Mouse (Mus musculus) liver, embryonic 11.5 days (tissue): Measurements from ENCODE around the gene Arl6ip1. TPM values are rescaled to one million over a fixed set of nuclear protein-coding genes. Genes with fewer than 3 reads are reported as not detected.

Source experiments
- ATAC-seq: fragments of 200-750 bp; cut with Nextera tagmentation; replicated peaks from 2 replicates; pipeline ENCODE4 v1.8.0; 2017; ENCODE audit warnings: moderate number of reproducible peaks, mild to moderate bottlenecking, moderate TSS enrichment, moderate library complexity; ENCODE audit not compliant: low FRiP score
- DNase-seq: peaks from one replicate; pipeline ENCODE4 v3.0.0-alpha.2; 2017; ENCODE audit warnings: low spot score
- H3K27ac ChIP-seq: fragments of 300-500 bp; sonication (generic); 2 replicates; pipeline ENCODE4 v1.5.1; 2014; ENCODE audit warnings: mild to moderate bottlenecking, low read depth, low read length, control low read depth
- H3K27me3 ChIP-seq: fragments of 300-500 bp; sonication (generic); replicated peaks from 2 replicates; pipeline ENCODE4 v1.6.1; 2014; ENCODE audit warnings: low read length, mixed read lengths; ENCODE audit not compliant: control insufficient read depth, insufficient read depth
- H3K36me3 ChIP-seq: fragments of 300-500 bp; sonication (generic); 2 replicates; pipeline ENCODE4 v1.6.1; 2014; ENCODE audit warnings: mild to moderate bottlenecking, low read length, moderate library complexity, mixed read lengths; ENCODE audit not compliant: control insufficient read depth, insufficient read depth
- H3K4me1 ChIP-seq: fragments of 300-500 bp; sonication (generic); replicated peaks from 2 replicates; pipeline ENCODE4 v1.6.1; 2014; ENCODE audit warnings: low read length, mixed read lengths; ENCODE audit not compliant: control insufficient read depth, insufficient read depth
- H3K4me2 ChIP-seq: fragments of 300-500 bp; sonication (generic); 2 replicates; pipeline ENCODE4 v1.6.1; 2014; ENCODE audit warnings: mild to moderate bottlenecking, control low read depth, moderate library complexity
- H3K4me3 ChIP-seq: fragments of 300-500 bp; sonication (generic); 2 replicates; pipeline ENCODE4 v1.5.1; 2014; ENCODE audit warnings: low read depth, low read length, control low read depth
- H3K9ac ChIP-seq: fragments of 300-500 bp; sonication (generic); 2 replicates; pipeline ENCODE4 v1.6.1; 2014; ENCODE audit warnings: low read depth, low read length, control low read depth
- H3K9me3 ChIP-seq: fragments of 300-500 bp; sonication (generic); 2 replicates; pipeline ENCODE4 v1.6.1; 2016; ENCODE audit warnings: low read length, inconsistent platforms, mixed read lengths; ENCODE audit not compliant: control insufficient read depth
- WGBS: fragments of 180-500 bp; shearing (Covaris S2); extraction: QIAGEN DNeasy Blood & Tissue Kit; methylation state at CpG from one replicate; pipeline ENCODE4 v1.1.7; 2014; 5-methylcytosine and 5-hydroxymethylcytosine counted together
- polyA plus RNA-seq: library from polyadenylated mRNA; unstranded; fragments of >200 nt; fragmentation: Nextera tagmentation; extraction: Ambion mirVana; gene quantifications from 2 replicates; pipeline ENCODE4 v1.2.1, GENCODE M21; 2014

The Arl6ip1 gene
- polyA plus RNA-seq, 1 experiment from 2014 or later, result 279 TPM

DNA sequence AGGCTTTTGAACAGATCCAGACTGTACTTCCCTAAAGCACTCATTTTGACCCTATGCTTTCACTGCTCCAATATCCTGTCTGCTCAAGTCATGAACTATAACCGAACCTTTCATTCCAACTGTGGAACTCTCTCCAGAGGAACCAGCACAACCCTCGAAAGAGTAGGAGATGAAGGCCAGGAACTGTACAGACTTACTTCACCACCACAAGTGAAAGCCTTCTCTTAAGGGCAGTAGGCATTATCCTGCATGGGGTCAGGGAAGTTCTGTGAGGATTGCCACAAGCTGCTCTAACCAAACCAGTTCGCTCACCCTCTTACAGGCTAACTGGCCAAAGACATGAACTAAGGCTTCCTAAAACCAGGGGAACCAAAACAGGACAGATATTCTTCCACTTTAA is 18.3 kb downstream of the Arl6ip1 start:
- Histone ChIP-seq H3K27me3 (no peaks in the 10 kb centered on the region), H3K4me3 (peak overlapping the region; percentile 100), H3K4me1 (peaks cover 42% of the 10 kb centered on the region), H3K9me3 (no peaks in the 10 kb centered on the region), H3K27ac (no peak overlapping the region; the same call in 1 of the 2 replicates), H3K9ac (peak overlapping the region; percentile 43), H3K36me3 (peaks cover 84% of the 10 kb centered on the region), H3K4me2 (peak overlapping the region; percentile 95)
- no peak for DNase-seq
- 71% methylated on average over 3 of the region's 3 CpGs for WGBS
- no peak for ATAC-seq

DNA sequence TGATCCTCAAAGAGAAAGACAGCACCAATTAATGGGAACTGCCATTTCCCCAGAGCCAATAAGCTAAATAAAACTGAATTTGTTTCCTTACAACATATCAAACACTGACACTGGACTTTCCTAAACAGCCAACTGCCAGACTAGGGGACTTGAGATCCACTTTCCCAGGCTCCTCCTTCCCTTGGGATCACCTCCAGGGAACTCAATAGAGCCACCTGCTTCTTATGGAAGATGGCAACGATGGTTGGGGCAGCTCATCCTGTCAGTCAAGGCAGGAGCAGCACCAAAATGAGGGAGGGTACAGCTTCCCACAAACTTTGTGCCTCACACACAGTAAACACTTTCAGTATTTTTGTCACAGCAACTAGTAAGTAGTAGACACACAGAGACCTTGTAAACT is 21.8 kb downstream of the Arl6ip1 start:
- 82% methylated on average over 1 of the region's 1 CpGs for WGBS
- peaks cover 74% of the 10 kb centered on the region for H3K36me3 ChIP-seq
- no peak for ATAC-seq
- DNase-seq, result no peak
- no peaks in the 10 kb centered on the region for H3K27me3 ChIP-seq
- H3K4me1 ChIP-seq, result peaks cover 34% of the 10 kb centered on the region
- no peak overlapping the region for H3K9ac ChIP-seq
- no peak overlapping the region for H3K4me2 ChIP-seq
- H3K9me3 ChIP-seq, result no peaks in the 10 kb centered on the region
- no peak overlapping the region for H3K27ac ChIP-seq
- no peak overlapping the region for H3K4me3 ChIP-seq

DNA sequence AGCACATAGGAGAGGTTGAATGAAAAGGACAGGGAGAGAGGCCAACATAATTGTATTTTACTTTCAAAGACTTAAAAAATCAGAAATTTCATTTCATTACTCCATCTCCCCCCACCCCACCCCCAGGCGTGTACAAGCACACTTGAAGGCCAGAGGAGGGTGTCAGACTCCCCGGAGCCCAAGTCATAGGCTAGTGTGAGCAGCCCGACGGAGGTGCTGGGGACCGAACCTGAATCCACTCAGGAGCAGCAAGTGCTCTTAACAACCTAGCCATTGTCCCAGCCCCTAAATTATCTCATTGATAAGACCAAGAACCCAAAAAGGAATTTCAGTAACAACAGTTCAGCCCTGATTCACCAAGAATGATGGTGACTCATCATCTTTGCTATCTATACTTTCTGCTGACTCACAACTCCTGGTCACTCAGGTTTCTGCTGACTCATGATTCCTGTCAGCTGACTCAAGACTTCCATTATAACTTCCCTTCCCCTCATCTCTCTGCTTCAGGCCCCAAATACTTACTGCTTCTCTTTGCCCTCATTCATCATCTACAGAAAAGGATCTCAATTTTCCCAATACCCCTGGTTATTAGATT is 24.9 kb downstream of the Arl6ip1 start:
- H3K36me3 ChIP-seq, result peaks cover 44% of the 10 kb centered on the region
- H3K9me3 ChIP-seq, result no peaks in the 10 kb centered on the region
- H3K4me1 ChIP-seq, result peaks cover 15% of the 10 kb centered on the region
- H3K9ac ChIP-seq, result no peak overlapping the region
- ATAC-seq (peak; percentile 13; the same call in 1 of the 2 replicates), DNase-seq (no peak)
- WGBS, result 57% methylated on average over 5 of the region's 5 CpGs
- no peak overlapping the region for H3K4me3 ChIP-seq
- H3K4me2 ChIP-seq, result no peak overlapping the region
- H3K27ac ChIP-seq, result peak overlapping the region; percentile 45; the same call in 1 of the 2 replicates
- no peaks in the 10 kb centered on the region for H3K27me3 ChIP-seq

DNA sequence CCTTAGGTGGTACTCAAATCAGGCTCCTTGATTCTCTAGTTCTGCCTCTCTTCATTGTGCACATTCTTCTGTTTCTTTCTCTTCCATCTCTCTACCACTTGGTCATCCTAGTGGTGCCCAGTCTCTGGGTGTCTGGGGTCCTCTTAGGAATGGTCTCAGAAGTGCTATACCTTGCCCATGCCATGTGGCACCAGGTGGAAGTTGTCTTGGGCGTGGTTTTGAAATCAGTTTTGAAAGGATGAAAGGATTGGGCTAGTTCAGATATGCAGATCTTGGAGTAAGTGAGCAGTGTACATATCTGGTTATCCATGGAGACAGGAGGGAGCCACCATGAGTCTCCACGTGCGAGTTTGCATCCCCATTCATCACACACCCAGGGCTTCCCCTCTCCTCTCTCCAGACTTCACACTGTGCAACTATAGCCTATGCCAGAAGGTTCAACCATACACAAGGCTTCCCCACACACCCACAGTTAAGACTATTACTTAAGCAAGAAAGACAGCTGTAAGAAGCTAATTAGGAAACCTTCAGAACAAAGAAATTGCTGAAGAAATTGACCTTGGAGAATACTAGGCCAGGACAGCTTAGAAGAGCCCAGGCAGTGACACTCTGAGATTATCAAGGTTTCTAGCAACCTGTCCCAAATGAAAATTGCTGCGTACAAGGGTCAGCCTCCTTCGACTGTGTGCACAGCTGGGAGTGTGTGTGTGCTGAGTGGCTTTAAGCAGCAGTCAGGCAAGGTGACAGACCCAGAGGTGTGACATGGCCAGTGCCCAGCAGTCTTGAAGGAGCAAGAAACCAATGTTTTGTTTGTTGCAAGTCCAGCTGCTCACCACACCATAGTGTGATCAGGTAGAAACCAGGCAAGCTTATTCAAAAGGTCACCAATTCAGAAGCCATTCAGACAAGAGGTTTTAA is 25.7 kb downstream of the Arl6ip1 start:
- no peak overlapping the region for H3K4me2 ChIP-seq
- H3K4me1 ChIP-seq, result peaks cover 15% of the 10 kb centered on the region
- no peak overlapping the region; the same call in 1 of the 2 replicates for H3K27ac ChIP-seq
- H3K27me3 ChIP-seq, result no peaks in the 10 kb centered on the region
- no peak overlapping the region for H3K4me3 ChIP-seq
- WGBS, result 44% methylated on average over 5 of the region's 5 CpGs
- no peaks in the 10 kb centered on the region for H3K9me3 ChIP-seq
- peak; percentile 16 for ATAC-seq
- peak; percentile 49 for DNase-seq
- H3K36me3 ChIP-seq, result peaks cover 35% of the 10 kb centered on the region
- no peak overlapping the region for H3K9ac ChIP-seq

DNA sequence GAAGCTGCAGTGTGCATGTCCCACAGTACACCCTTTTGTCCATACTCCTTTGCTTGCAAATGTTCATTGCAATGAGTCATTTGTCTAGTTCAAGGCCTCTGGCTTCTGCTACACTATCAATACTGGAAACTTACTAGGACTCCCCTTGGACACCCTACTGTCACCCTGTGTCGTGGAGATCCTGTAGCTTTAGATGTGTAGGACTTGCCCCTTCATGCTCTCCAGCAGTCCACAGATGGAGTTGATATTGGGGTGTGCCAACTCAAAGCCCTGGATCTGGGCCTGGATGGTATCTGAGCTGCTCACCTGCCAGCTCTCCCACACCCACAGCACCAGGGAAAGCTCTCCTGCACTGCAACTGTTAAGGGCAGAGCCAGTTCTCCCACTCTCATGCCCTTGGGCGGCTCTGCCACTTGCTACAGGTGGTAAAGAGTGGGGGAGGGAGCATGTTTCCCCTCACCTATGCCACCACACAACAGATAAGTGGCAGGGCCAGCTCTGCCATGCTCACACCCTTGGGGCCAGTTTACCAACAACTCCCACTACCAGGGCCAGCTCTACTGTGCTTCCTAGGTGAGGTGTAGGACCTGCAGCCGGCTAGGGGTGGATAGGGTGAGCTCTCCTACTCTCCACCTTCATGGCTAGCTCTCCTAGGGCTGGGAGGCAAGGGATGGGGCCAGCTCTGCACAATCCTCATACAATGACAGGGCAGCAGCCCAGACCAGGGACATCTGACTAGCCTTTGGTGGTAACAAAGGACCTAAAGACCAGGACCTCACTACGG is 26.6 kb downstream of the Arl6ip1 start:
- Histone ChIP-seq H3K4me3 (no peak overlapping the region), H3K27ac (peak overlapping the region; percentile 54; the same call in 1 of the 2 replicates), H3K4me2 (no peak overlapping the region), H3K9me3 (no peaks in the 10 kb centered on the region), H3K27me3 (no peaks in the 10 kb centered on the region), H3K36me3 (peaks cover 28% of the 10 kb centered on the region), H3K9ac (no peak overlapping the region), H3K4me1 (peaks cover 10% of the 10 kb centered on the region)
- ATAC-seq, result peak; percentile 58
- WGBS, result 37% methylated on average over 4 of the region's 4 CpGs
- DNase-seq, result peak; percentile 56

DNA sequence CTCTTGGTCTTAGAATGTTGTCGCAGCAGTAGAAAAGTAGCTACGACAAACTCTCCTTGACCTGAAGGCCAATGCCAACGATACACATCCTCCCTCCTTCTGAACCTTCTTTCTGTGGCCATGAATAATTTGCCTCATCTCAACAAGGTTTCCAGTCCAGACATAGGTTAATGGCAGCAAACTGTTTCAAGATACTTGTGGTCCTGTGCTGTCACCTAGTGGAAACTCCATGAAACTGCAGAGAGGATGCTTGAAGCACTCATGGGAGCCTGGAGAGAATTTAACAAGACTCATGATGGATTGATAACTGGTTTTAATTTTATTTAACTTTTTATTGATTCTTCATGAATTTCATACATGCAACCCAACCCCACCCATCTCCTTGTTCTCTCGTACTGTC is 27.2 kb downstream of the Arl6ip1 start:
- no peak for ATAC-seq
- 46% methylated on average over 4 of the region's 4 CpGs for WGBS
- no peak for DNase-seq
- Histone ChIP-seq H3K4me3 (no peak overlapping the region), H3K4me2 (no peak overlapping the region), H3K36me3 (peaks cover 21% of the 10 kb centered on the region), H3K27me3 (no peaks in the 10 kb centered on the region), H3K27ac (no peak overlapping the region), H3K9me3 (no peaks in the 10 kb centered on the region), H3K4me1 (peaks cover 10% of the 10 kb centered on the region), H3K9ac (no peak overlapping the region)

DNA sequence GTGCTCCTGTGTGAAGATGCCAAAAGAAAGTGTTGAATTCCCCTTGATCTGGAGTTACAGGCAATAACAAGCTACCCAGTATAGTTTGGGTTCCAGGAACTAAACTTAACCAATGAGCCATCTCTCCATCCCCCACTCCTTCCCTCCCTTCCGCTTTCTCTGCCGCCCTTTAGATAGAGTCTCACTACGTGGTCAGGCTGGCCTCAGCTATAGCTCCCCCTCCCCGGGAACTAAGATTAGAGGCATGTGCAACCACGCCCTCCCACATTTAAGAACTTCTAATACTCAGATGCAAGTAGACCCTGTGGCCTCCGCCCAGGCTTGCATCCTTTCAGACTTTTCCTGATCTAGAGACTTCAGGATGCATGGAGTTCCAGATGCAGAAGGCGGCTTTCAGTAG is 31.8 kb downstream of the Arl6ip1 start:
- DNase-seq (no peak), ATAC-seq (peak; percentile 70)
- peaks cover 4% of the 10 kb centered on the region for H3K4me1 ChIP-seq
- H3K36me3 ChIP-seq, result no peaks in the 10 kb centered on the region
- no peak overlapping the region for H3K4me3 ChIP-seq
- 0 out of 2 replicates have a peak overlapping the region, but pooled peaks have one; percentile 22 for H3K4me2 ChIP-seq
- H3K27ac ChIP-seq, result no peak overlapping the region
- no peak overlapping the region for H3K9ac ChIP-seq
- 39% methylated on average over 7 of the region's 7 CpGs for WGBS
- no peaks in the 10 kb centered on the region for H3K27me3 ChIP-seq
- no peaks in the 10 kb centered on the region for H3K9me3 ChIP-seq

DNA sequence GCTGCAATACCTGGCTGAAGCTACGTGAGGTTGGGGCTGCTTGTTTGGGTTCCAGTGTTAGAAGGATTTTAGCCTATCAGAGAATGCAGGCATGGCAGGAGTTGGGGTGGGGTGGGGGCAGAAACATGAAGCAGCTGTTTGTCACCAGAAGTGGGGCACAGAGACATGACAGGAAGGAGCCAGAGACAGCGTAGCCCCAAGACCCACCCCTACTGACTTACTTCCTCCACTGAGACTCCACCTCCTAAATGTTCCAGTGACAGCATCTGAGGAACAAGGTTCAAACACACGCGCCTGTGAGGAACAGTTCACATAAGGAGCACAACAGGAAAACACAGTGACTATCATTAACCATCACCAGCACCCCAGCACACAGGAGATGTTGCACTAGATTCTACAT is 49.5 kb downstream of the Arl6ip1 start:
- H3K9me3 ChIP-seq, result no peaks in the 10 kb centered on the region
- H3K9ac ChIP-seq, result no peak overlapping the region
- ATAC-seq (no peak), DNase-seq (no peak)
- no peak overlapping the region for H3K4me3 ChIP-seq
- 72% methylated on average over 4 of the region's 4 CpGs for WGBS
- H3K4me2 ChIP-seq, result no peak overlapping the region
- no peak overlapping the region for H3K27ac ChIP-seq
- no peaks in the 10 kb centered on the region for H3K27me3 ChIP-seq
- H3K4me1 ChIP-seq, result no peaks in the 10 kb centered on the region
- no peaks in the 10 kb centered on the region for H3K36me3 ChIP-seq
